Mouse (Mus musculus) heart, postnatal 0 days (tissue): ENCODE results near the gene Rtf2. TPM values are rescaled to one million over a fixed set of nuclear protein-coding genes. Genes with fewer than 3 reads are reported as not detected.
A peak's percentile ranks its signal among the peaks of the same experiment; 100 is the strongest.

Experiments
- ATAC-seq: fragments of 200-750 bp; cut with Nextera tagmentation; 2 replicates; pipeline ENCODE4 v1.8.0; 2017; ENCODE audit warnings: low read depth, moderate number of reproducible peaks, moderate library complexity; ENCODE audit not compliant: insufficient read depth
- DNase-seq: peaks from one replicate; pipeline ENCODE4 v3.0.0-alpha.2; 2016; ENCODE audit warnings: low spot score
- H3K27ac ChIP-seq: fragments of 300-500 bp; sonication (generic); 2 replicates; pipeline ENCODE4 v1.5.1; 2014; ENCODE audit warnings: low read depth, mild to moderate bottlenecking
- H3K27me3 ChIP-seq: fragments of 300-500 bp; sonication (generic); 2 replicates; pipeline ENCODE4 v1.6.1; 2014; ENCODE audit warnings: low read length, mixed read lengths; ENCODE audit not compliant: control insufficient read depth, insufficient read depth
- H3K36me3 ChIP-seq: fragments of 300-500 bp; sonication (generic); replicated peaks from 2 replicates; pipeline ENCODE4 v1.6.1; 2014; ENCODE audit warnings: low read length, mixed read lengths; ENCODE audit not compliant: control insufficient read depth, insufficient read depth
- H3K4me1 ChIP-seq: fragments of 300-500 bp; sonication (generic); 2 replicates; pipeline ENCODE4 v1.6.1; 2014; ENCODE audit warnings: antibody characterized with exemption; ENCODE audit not compliant: control insufficient read depth, insufficient read depth
- H3K4me2 ChIP-seq: fragments of 300-500 bp; sonication (generic); 2 replicates; pipeline ENCODE4 v1.6.1; 2014; ENCODE audit warnings: low read depth, mild to moderate bottlenecking, low read length, moderate library complexity
- H3K4me3 ChIP-seq: fragments of 300-500 bp; sonication (generic); 2 replicates; pipeline ENCODE4 v1.5.1; 2014; ENCODE audit warnings: low read depth, low read length
- H3K9ac ChIP-seq: fragments of 300-500 bp; sonication (generic); replicated peaks from 2 replicates; pipeline ENCODE4 v1.6.1; 2014; ENCODE audit warnings: low read depth, low read length, mixed read lengths
- H3K9me3 ChIP-seq: fragments of 300-500 bp; sonication (generic); replicated peaks from 2 replicates; pipeline ENCODE4 v1.6.1; 2016; ENCODE audit warnings: low read length; ENCODE audit not compliant: control insufficient read depth
- CTCF ChIP-seq: IDR thresholded peaks from 2 replicates; pipeline ENCODE4 v1.5.1; 2016; ENCODE audit warnings: antibody characterized with exemption, control low read depth, low read depth
- EP300 ChIP-seq: IDR thresholded peaks from 2 replicates; pipeline ENCODE4 v1.6.1; 2016; ENCODE audit warnings: antibody characterized with exemption, low read depth
- WGBS: fragments of 180-500 bp; shearing (Covaris S2); extraction: QIAGEN DNeasy Blood & Tissue Kit; methylation state at CpG from one replicate; pipeline ENCODE4 v1.1.7; 2014; 5-methylcytosine and 5-hydroxymethylcytosine counted together
- polyA plus RNA-seq: library from polyadenylated mRNA; unstranded; fragments of >200 nt; fragmentation: Nextera tagmentation; extraction: Ambion mirVana; gene quantifications from 2 replicates; pipeline ENCODE4 v1.2.1, GENCODE M21; 2015
- total RNA-seq: library from RNA; depleted of rRNA; stranded (reverse); fragments of >200 nt; gene quantifications from 2 replicates; pipeline ENCODE4 v1.2.3, GENCODE M21; 2014; ENCODE audit warnings: low replicate concordance

Rtf2 gene
- total and polyA plus RNA-seq, 2 experiments from 2014 or later, result 34.0 to 45.1 TPM

DNA sequence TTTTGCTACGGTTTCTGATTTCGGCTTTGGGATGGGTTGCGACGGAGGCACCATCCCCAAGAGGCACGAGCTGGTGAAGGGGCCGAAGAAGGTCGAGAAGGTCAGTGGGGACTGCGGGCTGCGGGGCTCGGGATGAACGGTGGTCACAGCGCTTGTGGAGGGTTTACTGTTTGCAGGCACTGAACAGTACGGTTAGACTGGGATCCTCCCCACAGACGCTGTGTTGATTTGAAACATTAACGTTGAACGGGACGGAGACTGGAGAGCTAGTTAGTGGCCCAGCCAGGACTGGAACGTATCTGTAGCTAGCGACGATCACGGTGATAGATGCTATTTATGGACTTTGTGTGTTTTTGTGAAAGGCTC is 267 bp downstream of the Rtf2 start:
- Histone ChIP-seq H3K36me3 (peaks cover 10% of the 10 kb centered on the region), H3K4me1 (peaks cover 14% of the 10 kb centered on the region), H3K4me2 (peak overlapping the region; percentile 71), H3K4me3 (peak overlapping the region; percentile 84), H3K27me3 (no peaks in the 10 kb centered on the region), H3K27ac (peak overlapping the region; percentile 56; the same call in 1 of the 2 replicates), H3K9me3 (no peaks in the 10 kb centered on the region), H3K9ac (peak overlapping the region; percentile 47)
- TF ChIP-seq CTCF, result no peak
- no peak for TF ChIP-seq EP300
- peak; percentile 7 for DNase-seq
- WGBS, result under 1% methylated on average over 21 of the region's 21 CpGs
- peak; percentile 54 for ATAC-seq

- H3K4me1 ChIP-seq, result peaks cover 14% of the 10 kb centered on the region
These were observed 820 bp downstream of the Rtf2 start for GRCm38 (mm10) chr2:172441176-172441575.

DNA sequence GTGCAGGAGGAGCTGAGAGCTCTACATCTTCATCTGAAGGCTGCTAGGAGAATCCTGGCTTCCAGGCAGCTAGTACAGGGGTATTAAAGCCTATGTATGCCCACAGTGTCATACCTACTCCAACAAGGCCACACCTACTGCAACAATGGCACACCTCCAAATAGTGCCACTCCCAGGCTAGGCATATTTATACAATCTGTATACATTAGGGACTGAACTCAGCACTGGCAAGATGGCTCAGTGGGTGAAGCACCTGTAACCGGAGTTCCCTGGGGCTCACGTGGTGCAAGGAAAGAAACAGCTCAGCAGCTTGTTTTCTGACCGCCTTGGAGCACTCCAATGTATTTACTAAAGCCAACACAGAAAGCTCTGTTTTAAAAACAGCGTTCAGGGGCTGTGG is 5.3 kb downstream of the Rtf2 start:
- DNase-seq, result no peak
- peaks cover 60% of the 10 kb centered on the region for H3K36me3 ChIP-seq
- no peak overlapping the region for H3K9ac ChIP-seq
- peaks cover 9% of the 10 kb centered on the region for H3K4me1 ChIP-seq
- no peak overlapping the region for H3K4me2 ChIP-seq
- no peak overlapping the region for H3K4me3 ChIP-seq
- H3K9me3 ChIP-seq, result no peaks in the 10 kb centered on the region
- 94% methylated on average over 4 of the region's 4 CpGs for WGBS
- no peak for ATAC-seq
- no peak for TF ChIP-seq CTCF
- TF ChIP-seq EP300, result no peak
- H3K27me3 ChIP-seq, result no peaks in the 10 kb centered on the region
- H3K27ac ChIP-seq, result no peak overlapping the region

More at GRCm38 (mm10) chr2:172441176-172441575, 820 bp downstream of the Rtf2 start:
- H3K27ac ChIP-seq, result no peak overlapping the region
- no peak for ATAC-seq
- no peaks in the 10 kb centered on the region for H3K27me3 ChIP-seq
- H3K9me3 ChIP-seq, result no peaks in the 10 kb centered on the region
- H3K4me3 ChIP-seq, result peak overlapping the region; percentile 84
- peak overlapping the region; percentile 71 for H3K4me2 ChIP-seq
- H3K9ac ChIP-seq, result peak overlapping the region; percentile 47
- H3K36me3 ChIP-seq, result peaks cover 16% of the 10 kb centered on the region
- WGBS, result 32% methylated on average over 6 of the region's 6 CpGs
- DNase-seq, result peak; percentile 10
- TF ChIP-seq EP300 (no peak), CTCF (no peak)

DNA sequence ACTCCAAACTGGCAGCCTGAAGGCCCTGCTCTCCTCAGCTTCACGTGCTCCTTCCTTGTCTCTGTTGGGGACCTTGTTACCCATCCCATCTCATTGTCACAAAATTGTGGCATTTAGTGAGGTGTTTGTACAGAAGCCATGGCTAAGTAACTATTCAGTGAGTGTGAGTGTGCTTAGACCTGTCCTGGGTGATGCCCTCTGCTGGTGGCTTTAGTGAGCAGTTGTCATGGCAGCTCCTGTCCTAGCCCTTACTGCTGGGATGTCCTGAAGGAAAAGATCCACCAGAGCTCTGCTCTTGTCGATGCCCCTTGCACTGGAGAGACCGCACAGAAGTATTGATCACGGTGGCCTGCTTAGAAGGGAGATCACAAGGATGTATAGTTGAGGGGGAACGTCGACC is 7.0 kb downstream of the Rtf2 start:
- no peaks in the 10 kb centered on the region for H3K27me3 ChIP-seq
- H3K4me2 ChIP-seq, result no peak overlapping the region
- no peaks in the 10 kb centered on the region for H3K9me3 ChIP-seq
- H3K27ac ChIP-seq, result no peak overlapping the region
- 85% methylated on average over 6 of the region's 6 CpGs for WGBS
- no peak overlapping the region for H3K9ac ChIP-seq
- peaks cover 71% of the 10 kb centered on the region for H3K36me3 ChIP-seq
- H3K4me1 ChIP-seq, result no peaks in the 10 kb centered on the region
- DNase-seq (no peak), ATAC-seq (no peak)
- TF ChIP-seq EP300, result no peak
- TF ChIP-seq CTCF, result peak; percentile 51
- H3K4me3 ChIP-seq, result no peak overlapping the region

DNA sequence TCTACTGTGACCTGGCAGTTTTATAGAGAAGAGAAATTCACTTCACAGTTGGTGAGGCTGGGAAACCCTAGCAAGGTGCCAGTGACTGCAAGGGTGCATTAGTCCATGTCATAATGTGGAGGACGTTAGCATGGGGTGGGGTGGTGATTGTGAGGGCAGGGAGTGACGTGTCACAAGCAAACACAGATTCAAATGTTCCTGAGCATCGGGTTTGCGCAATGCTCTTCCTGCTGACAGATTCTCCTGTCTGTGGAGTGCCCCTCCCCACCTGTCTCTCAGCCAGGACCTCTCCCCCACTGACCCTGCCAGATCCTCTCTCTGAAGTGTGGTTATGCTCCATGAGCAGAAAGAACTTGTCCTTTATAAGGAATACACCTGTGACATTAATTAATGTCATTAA is 8.0 kb downstream of the Rtf2 start:
- H3K36me3 ChIP-seq, result peaks cover 80% of the 10 kb centered on the region
- no peak overlapping the region for H3K4me3 ChIP-seq
- TF ChIP-seq CTCF (no peak), EP300 (no peak)
- no peak overlapping the region for H3K27ac ChIP-seq
- no peak overlapping the region for H3K4me2 ChIP-seq
- no peaks in the 10 kb centered on the region for H3K4me1 ChIP-seq
- DNase-seq (no peak), ATAC-seq (no peak)
- no peaks in the 10 kb centered on the region for H3K9me3 ChIP-seq
- H3K9ac ChIP-seq, result no peak overlapping the region
- no peaks in the 10 kb centered on the region for H3K27me3 ChIP-seq
- WGBS, result 86% methylated on average over 4 of the region's 4 CpGs

GRCm38 (mm10) chr2:172450640-172451039 is 10.3 kb downstream of the Rtf2 start:
- 75% methylated on average over 6 of the region's 6 CpGs for WGBS
- H3K4me2 ChIP-seq, result no peak overlapping the region
- no peaks in the 10 kb centered on the region for H3K27me3 ChIP-seq
- H3K4me1 ChIP-seq, result no peaks in the 10 kb centered on the region
- no peak overlapping the region for H3K27ac ChIP-seq
- ATAC-seq (no peak), DNase-seq (no peak)
- no peak for TF ChIP-seq CTCF
- no peak for TF ChIP-seq EP300
- H3K9me3 ChIP-seq, result no peaks in the 10 kb centered on the region
- no peak overlapping the region for H3K4me3 ChIP-seq
- H3K36me3 ChIP-seq, result peaks cover 78% of the 10 kb centered on the region
- no peak overlapping the region for H3K9ac ChIP-seq
